Mouse (Mus musculus) cerebellum, postnatal 4 days (tissue): ENCODE results near the gene Cib1.

ENCODE experiments used
- DNase-seq, 2 experiments: peaks; one replicate each; pipeline ENCODE4 v3.0.0; 2022; ENCODE audit warnings: low spot score in 2 of 2, mixed read lengths in 1 of 2

Cib1 gene

DNA sequence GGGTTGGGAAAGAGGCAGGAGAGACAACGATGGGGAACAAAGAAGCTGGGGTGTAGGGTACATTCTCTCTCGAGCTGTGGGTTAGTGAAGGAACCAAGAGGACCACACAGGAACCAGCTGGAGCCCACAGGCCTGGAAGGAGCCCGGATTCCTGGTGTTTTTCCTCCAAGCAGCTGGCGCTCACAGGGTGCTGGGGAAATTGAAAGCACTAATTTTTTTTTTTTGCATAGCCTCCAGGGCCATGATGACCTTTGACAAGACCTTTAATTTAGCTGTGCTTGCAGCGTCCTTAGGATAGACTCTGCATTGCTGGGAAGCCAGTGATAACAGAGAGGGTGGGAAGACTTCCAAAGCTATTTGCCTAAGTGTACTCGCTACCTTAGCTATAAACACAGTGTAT, 47.6 kb downstream of the Cib1 start:
- DNase-seq = no peak

DNA sequence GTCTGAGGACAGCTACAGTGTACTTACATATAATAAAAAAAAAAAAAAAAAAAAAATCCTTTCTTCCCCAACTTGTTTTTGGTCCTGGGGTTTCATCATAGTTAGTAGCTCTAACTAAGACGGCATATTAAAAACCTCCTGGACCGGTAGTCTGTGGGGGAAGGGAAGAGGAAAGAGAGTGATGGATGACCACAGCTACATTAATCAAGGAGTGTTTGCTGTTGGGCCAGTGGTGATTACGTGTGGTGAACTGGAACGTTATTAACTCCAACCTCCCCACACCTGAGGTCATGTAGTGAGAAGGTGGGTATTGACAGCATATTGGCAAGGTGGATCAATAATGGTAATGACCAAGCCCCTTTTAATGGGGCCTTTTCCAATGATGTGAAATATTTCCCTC, 48.1 kb downstream of the Cib1 start:
- no peak for DNase-seq

DNA sequence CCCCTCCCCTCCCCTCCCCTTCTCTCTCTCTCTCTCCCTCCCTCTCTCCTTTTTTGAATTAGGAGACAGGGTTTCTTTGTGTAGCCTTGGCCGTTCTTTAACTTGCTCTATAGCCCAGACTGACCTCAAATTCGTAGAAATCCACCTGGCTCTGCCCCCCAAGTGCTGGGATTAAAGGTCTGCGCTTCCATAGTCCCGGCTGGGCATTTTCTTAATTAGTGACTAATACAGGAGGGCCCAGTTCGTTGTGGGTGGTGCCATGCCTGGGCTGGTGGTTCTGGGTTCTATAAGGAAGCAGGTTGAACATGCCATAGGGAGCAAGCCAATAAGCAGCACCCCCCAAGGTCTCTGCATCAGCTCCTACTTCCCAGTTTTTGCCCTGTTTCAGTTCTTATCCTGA, 48.6 kb downstream of the Cib1 start:
- no peak for DNase-seq

DNA sequence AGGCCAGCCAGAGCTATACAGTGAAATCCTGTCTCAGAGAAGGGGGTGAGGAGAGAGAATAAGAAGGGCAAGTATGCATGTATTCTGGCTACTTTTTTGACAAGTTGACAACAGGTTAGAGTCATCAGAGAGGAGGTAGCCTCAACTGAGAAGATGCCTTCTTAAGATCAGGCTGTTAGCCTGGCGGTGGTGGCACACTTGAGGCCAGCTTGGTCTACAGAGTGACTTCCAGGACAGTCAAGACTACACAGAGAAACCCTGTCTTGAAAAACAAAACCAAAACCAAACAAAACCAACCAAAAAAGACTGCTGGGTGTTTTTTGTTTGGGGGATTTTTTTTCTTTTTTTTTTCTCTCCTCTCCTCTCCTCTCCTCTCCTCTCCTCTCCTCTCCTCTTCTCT, 49.1 kb downstream of the Cib1 start:
- no peak for DNase-seq

DNA sequence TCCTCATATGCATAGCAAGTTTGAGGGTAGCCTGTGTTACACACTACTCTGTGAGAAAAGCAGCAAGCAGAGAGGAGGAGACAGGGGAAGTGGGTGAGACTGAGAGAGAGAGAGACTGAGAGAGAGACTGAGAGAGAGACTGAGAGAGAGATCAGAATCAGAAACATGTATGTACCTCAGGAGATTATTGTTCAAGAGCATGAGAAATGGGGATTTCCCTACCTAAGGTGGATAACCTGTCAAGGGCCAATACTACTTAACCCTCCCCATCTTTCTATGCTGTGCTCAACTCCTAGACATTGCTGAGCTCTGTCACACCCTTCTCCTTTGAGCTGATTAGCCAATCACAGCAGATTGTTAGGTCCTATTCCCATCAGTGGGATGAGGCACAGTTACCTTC, 50.5 kb downstream of the Cib1 start:
- no peak for DNase-seq

DNA sequence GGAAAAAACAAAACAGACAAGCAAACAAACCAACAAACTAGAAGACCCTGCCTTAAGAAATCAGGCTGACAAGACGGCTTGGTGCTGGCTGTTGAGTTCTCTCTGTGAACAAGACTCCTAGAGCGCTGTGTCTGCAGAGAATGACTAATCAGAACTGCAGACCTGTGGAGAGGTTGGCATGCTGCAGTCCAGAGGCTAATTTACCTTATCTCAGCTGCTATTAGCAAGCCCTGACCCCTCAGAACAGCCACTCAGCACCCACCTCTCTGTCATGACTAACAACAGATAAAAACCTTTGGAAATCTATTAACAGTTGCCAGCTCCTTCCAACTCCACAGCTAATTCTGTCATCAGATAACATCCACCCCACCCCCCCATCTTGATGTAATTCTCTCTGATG, 51.5 kb downstream of the Cib1 start:
- no peak for DNase-seq

DNA sequence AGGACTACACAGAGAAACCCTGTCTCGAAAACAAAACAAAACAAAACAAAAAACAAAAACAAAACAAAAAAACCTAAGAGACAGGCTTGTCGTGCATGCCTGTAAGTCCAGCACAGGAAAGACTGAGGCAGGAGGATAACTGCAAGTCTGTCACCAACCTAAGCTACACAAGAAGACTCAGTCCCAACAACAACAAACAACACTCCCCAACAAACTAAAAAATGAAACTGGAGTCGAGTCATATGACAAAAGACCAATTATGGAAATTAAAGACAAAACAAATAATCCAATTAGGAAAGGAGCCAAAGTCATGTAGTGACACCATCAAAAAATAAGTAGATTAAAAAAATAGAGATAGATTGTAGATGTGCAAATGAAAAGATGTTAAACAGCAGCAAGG, 52.4 kb downstream of the Cib1 start:
- DNase-seq = no peak

DNA sequence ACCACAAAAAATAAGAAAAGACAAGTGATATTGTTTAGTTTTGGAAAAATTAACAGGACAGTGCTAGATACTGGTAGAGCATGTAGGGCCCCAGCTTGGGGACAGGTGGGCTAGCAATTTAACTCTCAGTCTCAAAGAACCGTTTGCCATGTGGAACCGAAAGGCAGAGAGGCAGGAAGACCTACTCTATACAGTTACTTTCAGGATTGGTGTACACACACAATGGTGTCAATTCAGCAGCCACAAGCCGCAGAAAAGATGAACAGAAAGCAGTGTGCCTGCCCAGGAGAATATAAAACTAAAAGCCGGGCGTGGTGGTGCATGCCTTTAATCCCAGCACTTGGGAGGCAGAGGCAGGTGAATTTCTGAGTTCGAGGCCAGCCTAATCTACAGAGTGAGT, 52.8 kb downstream of the Cib1 start:
- no peak for DNase-seq

DNA sequence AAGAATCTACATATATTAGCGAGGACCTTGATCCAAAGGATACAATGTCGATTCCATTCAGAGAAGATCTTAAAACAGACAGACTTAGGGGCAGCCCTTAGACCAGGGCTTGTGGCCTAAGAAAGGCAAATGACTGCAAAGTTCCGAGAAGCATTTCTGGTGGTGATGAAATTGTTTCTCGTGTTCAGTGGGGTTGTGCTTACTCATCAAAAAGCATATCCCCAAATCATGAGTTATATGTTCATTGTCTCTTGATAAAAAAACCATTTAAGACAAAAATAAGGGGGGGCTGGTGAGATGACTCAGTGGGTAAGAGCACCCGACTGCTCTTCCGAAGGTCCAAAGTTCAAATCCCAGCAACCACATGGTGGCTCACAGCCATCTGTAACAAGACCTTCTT, 53.3 kb downstream of the Cib1 start:
- DNase-seq = no peak

DNA sequence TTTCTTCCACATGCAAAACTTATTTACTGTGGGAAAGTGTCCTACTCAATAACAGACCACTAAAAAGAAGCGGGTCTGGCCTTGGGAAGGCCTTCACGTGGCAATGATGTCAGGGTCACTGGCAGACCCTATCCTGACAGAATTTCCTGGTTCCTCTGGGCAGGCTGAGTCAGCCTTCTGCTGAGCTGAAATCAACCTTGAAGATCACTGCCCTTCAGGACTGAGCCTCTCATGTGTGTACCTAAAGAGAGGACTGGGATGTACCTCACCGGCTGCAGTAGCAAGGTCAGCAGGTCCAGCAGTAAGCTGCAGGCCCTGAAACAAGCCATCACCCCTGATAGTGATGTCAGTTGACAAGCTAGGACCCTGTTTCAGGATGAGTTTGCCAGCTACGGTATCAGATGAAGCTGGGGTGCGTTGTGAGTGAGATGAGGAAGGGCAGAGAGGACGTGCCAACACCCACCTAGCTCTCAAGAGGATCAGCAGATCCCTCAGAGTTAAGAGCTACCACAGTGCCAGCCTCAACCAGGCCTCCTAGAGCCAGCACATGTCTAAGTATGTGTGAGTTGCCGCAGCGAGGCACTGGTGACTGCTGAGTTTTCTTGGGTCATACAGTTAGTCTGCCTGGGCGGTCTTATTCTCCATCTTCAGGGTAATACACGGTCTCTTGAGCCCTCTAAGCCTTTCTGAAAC, 54.4 kb downstream of the Cib1 start:
- no peak for DNase-seq

DNA sequence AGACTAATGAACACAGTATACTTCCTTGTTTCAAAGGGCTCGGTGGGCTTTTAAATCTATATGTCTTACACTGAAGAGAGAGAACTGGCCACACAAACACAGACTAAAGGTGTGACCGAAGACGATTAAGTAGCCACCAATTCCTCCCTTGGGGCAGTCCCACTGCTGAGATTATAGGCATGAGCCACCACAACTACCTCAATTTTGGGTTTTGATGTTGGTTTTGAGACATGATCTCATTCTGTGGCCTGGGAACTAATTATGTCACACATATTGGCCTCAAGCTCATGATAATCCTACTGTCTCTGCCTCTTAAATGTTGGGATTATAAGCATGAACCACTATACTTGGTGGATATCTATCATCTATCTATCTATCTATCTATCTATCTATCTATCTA, 55.2 kb downstream of the Cib1 start:
- DNase-seq = no peak
